Mouse (Mus musculus) cerebellum, adult 9-10 months (tissue): ENCODE measurements around the gene Trappc13.
"Not testable (repeated sequence)": the region's sequence is repeated elsewhere in the genome, so short reads cannot be mapped to it uniquely, and the experiment has no call there.

ENCODE experiments used
- DNase-seq: peaks from one replicate; pipeline ENCODE4 v3.0.0; 2022

Trappc13 gene

GRCm38 (mm10) chr13:104177796-104178649 lies at the start of gene Trappc13:
Trappc13 (minus strand) TSS chr13:104178469.
- DNase-seq = no peak

GRCm38 (mm10) chr13:104227478-104227877 lies 49.2 kb upstream of the Trappc13 start:
- no peak for DNase-seq

DNA sequence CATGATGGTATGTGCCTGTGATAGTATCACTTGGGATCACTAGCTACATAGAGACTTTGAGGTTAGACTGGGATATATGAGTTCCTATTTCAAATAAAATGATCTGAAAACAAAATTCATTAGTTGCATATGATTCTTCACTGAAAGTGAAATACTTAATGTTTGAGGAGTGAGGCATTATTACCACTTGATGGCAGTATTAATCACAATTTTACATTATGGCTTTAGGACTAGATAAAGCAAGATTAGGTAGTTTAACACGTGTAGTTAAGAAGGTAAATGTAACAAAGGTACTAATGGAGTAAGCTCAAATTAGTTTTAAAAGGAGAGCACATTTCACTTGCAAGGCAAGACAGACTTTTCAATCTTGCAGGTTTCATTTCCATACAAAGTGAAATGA lies 26.0 kb upstream of the Trappc13 start:
- DNase-seq = no peak

DNA sequence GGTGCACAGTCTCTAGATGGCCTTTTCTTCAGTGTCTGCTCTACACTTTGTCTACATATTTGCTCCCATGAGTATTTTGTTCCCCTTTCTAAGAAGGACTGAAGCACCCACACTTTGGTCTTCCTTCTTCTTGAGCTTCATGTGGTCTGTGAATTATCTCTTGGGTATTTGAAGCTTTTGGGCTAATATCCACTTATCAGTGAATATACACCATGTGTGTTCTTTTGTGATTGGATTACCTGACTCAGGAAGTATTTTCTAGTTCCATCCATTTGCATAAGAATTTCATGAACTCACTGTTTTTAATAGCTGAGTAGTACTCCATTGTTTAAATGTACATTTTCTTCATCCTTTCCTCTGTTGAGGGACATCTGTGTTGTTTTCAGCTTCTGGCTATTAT lies 17.6 kb upstream of the Trappc13 start:
- DNase-seq = not testable (repeated sequence)

DNA sequence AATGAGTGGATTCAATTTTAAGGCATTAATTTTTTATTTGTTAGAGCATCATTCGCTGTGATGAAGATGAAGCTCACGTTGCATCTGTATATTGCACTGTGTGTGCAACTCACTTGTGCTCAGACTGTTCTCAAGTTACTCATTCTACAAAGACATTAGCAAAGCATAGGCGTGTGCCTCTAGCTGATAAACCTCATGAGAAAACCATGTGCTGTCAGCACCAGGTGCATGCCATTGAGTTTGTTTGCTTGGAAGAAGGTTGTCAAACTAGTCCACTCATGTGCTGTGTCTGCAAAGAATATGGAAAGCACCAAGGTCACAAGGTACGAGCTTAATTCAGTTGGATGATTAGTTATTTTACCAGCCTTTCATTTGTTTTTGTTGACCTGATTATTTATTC lies 9.1 kb upstream of the Trappc13 start:
- no peak for DNase-seq

GRCm38 (mm10) chr13:104179176-104179888 lies 1.1 kb upstream of the Trappc13 start:
- DNase-seq = no peak

GRCm38 (mm10) chr13:104178650-104179121 lies 417 bp upstream of the Trappc13 start, which contains the start of gene Trim23:
Trim23 (plus strand) TSS chr13:104178797.
- peak; percentile 99 for DNase-seq

GRCm38 (mm10) chr13:104176874-104177273 lies 1.4 kb downstream of the Trappc13 start:
- DNase-seq = no peak

DNA sequence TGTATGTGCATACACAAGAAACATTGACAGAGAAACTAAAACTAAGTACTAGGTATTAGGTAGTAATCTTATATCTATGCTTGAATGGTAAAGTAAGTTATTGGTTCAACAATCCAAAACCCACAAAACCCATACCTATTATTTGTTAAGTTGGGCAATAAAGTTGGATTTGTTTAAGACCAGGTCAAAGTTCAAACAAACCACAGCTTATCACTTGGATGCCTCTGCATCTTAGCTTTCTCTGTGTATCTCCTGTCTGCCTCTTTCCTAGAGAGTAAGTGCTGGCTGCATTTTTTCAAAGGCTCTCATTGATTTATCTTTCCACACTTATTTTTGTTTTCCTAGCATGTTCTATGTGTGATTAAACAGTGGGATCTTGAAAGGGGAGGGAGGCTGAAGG lies 5.8 kb downstream of the Trappc13 start:
- DNase-seq = no peak

DNA sequence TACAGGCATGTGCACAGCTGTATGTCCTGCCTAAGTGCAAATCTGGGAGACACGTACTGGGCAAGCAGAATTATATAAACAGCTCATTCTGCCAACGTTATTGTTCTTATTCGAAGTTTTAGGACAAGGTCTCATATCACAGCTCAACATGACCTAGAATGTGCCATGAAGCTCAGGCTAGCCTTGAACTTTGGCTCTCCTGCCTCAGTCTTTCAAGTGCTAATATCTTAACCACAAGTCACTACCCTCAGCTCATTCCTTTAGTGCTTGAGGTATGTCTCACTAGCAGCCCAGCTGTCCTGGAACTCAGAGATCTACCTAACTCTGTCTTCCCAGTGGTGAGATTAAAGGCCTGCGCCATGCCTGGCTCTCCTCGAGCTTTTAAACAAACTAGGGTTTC lies 6.6 kb downstream of the Trappc13 start:
- no peak for DNase-seq

DNA sequence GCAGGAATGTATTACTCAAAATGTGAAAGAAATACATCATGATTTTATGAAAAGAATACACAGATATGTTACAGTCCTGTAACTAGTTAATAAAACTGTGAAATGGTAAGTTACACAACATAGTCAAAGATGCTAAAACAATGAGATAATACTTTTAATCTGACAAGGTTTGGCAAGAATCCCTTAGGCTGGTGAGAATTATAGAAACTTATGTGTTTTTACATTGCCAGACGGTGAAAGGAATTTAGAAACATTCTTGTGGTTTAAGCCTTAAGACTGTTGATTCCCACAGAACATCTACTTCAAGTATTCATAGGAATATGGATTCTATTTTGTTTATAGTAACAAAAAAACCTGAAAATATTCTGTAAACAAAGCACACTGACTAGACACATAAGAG lies 22.6 kb downstream of the Trappc13 start:
- DNase-seq = no peak

- no peak for DNase-seq
Measured at GRCm38 (mm10) chr13:104155106-104155505, 23.2 kb downstream of the Trappc13 start.

DNA sequence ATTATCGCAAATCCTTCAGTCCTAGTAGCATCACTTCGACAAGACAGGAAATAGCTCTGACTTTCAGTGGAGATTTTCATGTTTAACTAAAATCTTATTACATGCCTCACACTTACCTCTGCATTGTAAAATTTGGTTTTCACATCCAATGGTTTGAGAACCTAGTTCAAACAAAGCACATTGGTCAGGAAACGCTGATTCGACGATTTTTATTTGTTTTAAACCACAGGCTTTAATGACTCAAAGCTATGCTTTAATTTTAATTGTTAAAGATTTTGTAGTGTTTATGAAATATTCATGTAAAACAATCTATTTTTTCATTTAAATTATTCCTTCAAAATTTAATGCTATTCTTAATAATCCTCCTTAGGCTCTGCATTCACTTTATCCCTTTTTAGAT lies 24.1 kb downstream of the Trappc13 start:
- no peak for DNase-seq

DNA sequence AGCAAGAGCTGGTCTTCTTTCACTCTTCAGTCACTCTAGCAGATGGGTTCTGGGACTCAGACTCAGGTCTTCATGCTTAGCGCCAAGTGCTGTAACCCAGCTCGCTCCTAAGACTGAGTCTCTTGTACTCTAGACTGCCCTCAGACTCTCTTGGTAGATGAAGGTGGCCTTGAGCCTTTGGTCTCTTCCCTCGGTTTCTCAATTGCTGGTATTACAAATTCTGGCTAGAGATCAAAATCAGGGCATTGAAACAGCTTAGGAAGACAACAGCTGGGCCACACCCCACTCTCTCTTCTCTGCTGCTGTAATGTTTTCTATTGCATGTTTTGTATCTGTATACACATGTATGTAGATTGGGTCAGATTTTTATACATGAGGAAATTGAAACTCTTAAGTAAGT lies 32.6 kb downstream of the Trappc13 start:
- no peak for DNase-seq

DNA sequence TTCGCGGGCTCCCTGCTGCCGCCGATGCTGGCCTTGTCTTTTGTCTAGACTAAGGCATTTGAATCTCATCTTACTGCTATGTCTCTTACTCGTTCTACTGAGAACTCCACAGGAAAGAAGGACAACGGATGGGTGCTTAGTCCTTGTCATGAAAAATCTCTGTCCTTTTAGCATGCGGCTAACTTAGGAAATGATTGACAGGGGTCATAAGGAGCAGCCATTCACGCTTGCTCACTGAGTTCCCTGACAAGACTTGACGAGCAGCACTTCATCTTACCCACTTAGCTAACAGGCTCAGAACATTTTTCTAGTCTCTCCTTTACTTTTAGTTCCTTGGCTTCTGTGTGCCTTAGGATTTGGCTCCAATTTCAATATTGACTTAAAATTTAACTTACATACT lies 33.4 kb downstream of the Trappc13 start:
- DNase-seq = no peak

DNA sequence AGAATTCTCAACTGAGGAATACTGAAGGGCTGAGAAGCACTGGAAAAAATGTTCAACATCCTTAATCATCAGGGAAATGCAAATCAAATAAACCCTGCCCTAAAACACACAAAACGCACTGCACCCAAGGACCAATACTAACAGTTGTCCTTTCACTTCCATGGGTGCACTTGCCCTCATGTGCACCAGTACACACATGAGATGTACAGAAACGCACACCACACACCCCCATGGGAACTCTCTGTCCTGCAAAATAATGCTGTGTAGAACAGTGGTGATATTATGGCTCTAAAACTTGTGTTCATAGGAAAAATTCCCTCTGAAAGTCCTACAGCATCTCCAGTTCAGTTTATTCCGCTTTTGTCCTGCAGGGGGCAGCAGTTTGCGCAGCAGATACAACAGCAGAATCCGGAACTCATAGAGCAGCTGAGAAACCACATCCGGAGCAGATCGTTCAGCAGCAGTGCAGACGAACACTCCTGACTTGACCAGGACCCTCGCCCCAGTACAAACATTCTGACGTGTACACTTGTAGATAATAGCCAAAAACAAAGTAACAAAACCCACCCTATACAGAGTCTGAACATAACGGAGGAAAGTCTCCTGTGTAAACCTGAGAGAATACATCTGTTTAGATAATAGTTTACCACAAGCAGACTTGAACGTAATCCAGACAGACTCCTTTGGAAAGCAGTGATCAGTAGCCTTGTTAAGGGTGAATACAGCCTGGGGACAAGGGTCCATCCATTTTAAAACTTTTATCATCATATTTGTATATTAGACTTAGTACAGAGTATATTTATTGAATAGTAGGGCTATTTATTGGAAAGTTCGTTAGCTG lies 38.7 kb downstream of the Trappc13 start:
- DNase-seq = peak; percentile 81

DNA sequence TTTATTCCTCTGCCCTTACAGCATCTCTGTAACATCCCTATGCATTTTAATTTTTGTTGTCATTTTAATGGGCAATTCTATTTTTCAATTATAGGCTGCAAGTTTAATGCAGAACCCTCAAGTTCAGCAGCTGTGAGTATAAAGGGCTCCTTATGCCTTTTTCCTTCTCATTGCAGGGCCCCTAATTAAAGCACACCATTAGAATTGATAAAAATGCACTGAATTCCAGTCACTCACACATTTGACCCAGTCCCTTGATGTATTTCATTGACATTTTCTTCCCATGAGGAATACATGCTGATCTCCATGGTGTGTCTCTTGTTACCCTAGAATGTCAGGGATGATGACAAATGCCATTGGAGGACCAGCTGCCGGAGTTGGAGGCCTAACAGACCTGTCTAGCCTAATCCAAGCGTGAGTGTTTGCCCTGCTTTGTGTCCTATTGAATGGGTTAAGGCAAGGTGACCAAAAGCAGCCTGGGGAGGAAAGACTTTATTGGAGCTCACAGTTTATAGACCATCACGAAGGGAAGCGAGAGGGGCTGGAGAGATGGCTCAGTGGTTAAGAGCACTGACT lies 43.7 kb downstream of the Trappc13 start:
- DNase-seq = no peak

DNA sequence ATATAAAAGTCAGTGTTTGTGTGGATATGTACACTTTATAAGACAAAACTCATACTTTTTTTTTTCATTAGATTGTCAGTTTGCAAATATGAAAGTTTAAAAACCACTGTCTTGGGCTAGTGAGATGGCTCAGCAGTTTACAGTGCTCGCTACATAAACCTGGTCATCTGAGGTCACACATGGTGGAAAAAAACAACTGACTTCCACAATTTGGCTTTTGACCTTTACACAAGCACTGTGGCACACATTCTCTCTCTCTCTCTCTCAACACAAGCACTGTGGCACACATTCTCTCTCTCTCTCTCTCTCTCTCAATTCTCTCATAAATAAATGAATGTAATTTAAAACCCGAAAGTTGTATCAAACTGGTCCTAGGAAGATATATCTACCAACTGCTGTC lies 45.7 kb downstream of the Trappc13 start:
- DNase-seq = no peak

GRCm38 (mm10) chr13:104123662-104124381 lies 54.4 kb downstream of the Trappc13 start:
- DNase-seq = no peak

- DNase-seq = no peak
Measured at GRCm38 (mm10) chr13:104122078-104122840, 56.0 kb downstream of the Trappc13 start.

DNA sequence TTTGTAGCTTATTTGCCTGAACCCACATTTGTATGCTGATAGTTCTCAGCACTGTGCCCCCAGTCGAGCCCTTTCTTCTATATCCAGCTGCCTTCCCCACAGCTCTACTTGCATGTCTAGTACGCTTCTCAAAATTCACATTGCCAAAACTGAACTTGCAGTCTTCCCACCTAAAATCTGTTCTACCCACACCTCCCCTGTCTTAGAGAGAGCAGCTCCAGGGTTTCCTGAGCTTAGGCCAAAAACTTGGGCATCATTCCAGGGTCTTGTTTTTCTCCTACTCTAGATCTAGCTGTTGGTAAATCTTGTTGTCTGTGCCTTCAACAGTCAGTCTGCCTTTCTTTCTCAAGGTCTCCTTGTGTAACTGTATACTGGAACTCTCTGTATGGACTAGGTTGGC lies 63.4 kb downstream of the Trappc13 start:
- no peak for DNase-seq
